Mouse (Mus musculus) myocyte (in vitro differentiated cells): ENCODE measurements around the gene Nes. TPM values are rescaled to one million over a fixed set of nuclear protein-coding genes. Genes with fewer than 3 reads are reported as not detected.

Source experiments
- H3K27me3 ChIP-seq: one replicate; pipeline ENCODE4 v1.6.1; 2011; ENCODE audit not compliant: control insufficient read depth, insufficient read depth, insufficient read length
- H3K36me3 ChIP-seq: one replicate; pipeline ENCODE4 v1.6.1; 2011; ENCODE audit not compliant: control insufficient read depth, insufficient read depth
- H3K4me2 ChIP-seq: one replicate; pipeline ENCODE4 v1.6.1; 2011; ENCODE audit warnings: low read depth, control low read depth
- H3K4me3 ChIP-seq: one replicate; pipeline ENCODE4 v1.5.1; 2011; ENCODE audit warnings: mild to moderate bottlenecking, control low read depth, moderate library complexity
- H3K79me2 ChIP-seq: one replicate; pipeline ENCODE4 v1.6.1; 2011; ENCODE audit not compliant: control insufficient read depth, insufficient read depth
- H3ac ChIP-seq: one replicate; pipeline ENCODE4 v1.6.1; 2011; ENCODE audit not compliant: control insufficient read depth, insufficient read length
- CEBPB ChIP-seq: IDR thresholded peaks from 2 replicates; pipeline ENCODE4 v1.6.1; 2011; ENCODE audit warnings: mild to moderate bottlenecking, moderate library complexity; ENCODE audit not compliant: poor library complexity, insufficient read depth, severe bottlenecking
- E2F4 ChIP-seq: IDR thresholded peaks from one replicate; pipeline ENCODE4 v1.6.1; 2011; ENCODE audit warnings: mild to moderate bottlenecking, control low read depth, moderate library complexity; ENCODE audit not compliant: insufficient read depth
- MAX ChIP-seq: IDR thresholded peaks from one replicate; pipeline ENCODE4 v1.6.1; 2011; ENCODE audit warnings: low read depth, mild to moderate bottlenecking, control low read depth
- MYOD1 ChIP-seq, 3 experiments: IDR thresholded peaks; one replicate each; pipeline ENCODE4 v1.6.1; 2011; ENCODE audit warnings: control low read depth in 2 of 3, low read depth in 2 of 3, mild to moderate bottlenecking in 2 of 3, moderate library complexity in 1 of 3; ENCODE audit not compliant: insufficient read length in 2 of 3, control insufficient read depth in 1 of 3
- MYOG ChIP-seq, 3 experiments: IDR thresholded peaks; one replicate each; pipeline ENCODE4 v1.6.1; 2011; ENCODE audit warnings: control low read depth in 2 of 3, low read depth in 2 of 3, mild to moderate bottlenecking in 2 of 3; ENCODE audit not compliant: insufficient read length in 2 of 3, control insufficient read depth in 1 of 3, insufficient read depth in 1 of 3
- POLR2A ChIP-seq: IDR thresholded peaks from one replicate; pipeline ENCODE4 v1.6.1; 2011; ENCODE audit warnings: low read depth, mild to moderate bottlenecking, control low read depth, moderate library complexity; ENCODE audit not compliant: insufficient read length
- POLR2AphosphoS2 ChIP-seq: IDR thresholded peaks from one replicate; pipeline ENCODE4 v1.6.1; 2011; ENCODE audit warnings: low read depth, control low read depth; ENCODE audit not compliant: insufficient read length
- REST ChIP-seq: IDR thresholded peaks from one replicate; pipeline ENCODE4 v1.6.1; 2011; ENCODE audit warnings: mild to moderate bottlenecking, control low read depth, moderate library complexity; ENCODE audit not compliant: insufficient read depth, insufficient read length
- SRF ChIP-seq: IDR thresholded peaks from one replicate; pipeline ENCODE4 v1.6.1; 2011; ENCODE audit warnings: low read depth; ENCODE audit not compliant: control insufficient read depth, insufficient read length
- TCF12 ChIP-seq: IDR thresholded peaks from one replicate; pipeline ENCODE4 v1.6.1; 2011; ENCODE audit warnings: mild to moderate bottlenecking, control low read depth; ENCODE audit not compliant: poor library complexity, insufficient read depth, severe bottlenecking
- TCF3 ChIP-seq: IDR thresholded peaks from one replicate; pipeline ENCODE4 v1.6.1; 2011; ENCODE audit warnings: low read depth, control low read depth; ENCODE audit not compliant: insufficient read length
- USF1 ChIP-seq: IDR thresholded peaks from one replicate; pipeline ENCODE4 v1.6.1; 2011; ENCODE audit warnings: low read depth, mild to moderate bottlenecking, control low read depth, moderate library complexity
- polyA plus RNA-seq: library from polyadenylated mRNA; unstranded; fragments of >200 nt; fragmentation: generic; extraction: Trizol; gene quantifications from one replicate; pipeline ENCODE4 v1.2.1, GENCODE M21; 2012; ENCODE audit warnings: missing spikeins

Gene Nes
- polyA plus RNA-seq: 268 TPM

DNA sequence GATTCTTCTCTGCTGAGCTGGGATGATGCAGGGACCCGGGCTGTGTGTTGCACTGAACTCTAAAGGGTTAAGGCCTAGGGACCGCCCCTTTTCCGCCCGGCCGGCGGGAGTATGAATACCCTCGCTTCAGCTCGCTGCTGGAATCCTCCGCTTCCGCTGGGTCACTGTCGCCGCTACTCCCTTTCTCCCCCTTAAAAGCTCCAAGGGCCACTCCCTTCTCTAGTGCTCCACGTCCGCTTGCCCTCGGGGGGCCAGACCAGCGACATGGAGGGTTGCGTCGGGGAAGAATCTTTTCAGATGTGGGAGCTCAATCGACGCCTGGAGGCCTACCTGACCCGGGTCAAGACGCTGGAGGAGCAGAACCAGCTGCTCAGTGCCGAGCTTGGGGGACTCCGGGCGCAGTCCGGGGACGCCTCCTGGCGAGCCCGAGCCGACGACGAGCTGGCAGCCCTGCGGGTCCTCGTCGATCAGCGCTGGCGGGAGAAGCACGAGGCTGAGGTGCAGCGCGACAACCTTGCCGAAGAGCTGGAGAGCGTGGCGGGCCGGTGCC, at the start of gene Nes:
TSS of gene Nes (plus strand) at position 140 of the 550 bp plus-strand sequence.
- Histone ChIP-seq H3K27me3 (no peaks in the 10 kb centered on the region), H3ac (peak within 1 kb of the TSS; percentile 98), H3K79me2 (peaks cover 46% of the 10 kb centered on the region), H3K4me3 (peak within 1 kb of the TSS; percentile 100), H3K36me3 (peaks cover 23% of the 10 kb centered on the region), H3K4me2 (peak within 1 kb of the TSS; percentile 93)
- TF ChIP-seq E2F4: peak; percentile 83
- TF ChIP-seq POLR2AphosphoS2: peak; percentile 96
- peak; percentile 84 for TF ChIP-seq POLR2A
- TF ChIP-seq TCF3: no peak
- TF ChIP-seq SRF: no peak
- no peak for TF ChIP-seq MAX
- peak in 1 of 3 experiments; percentile 50 for TF ChIP-seq MYOG (IDR thresholded peaks at IDR 0.05; ENCODE audit: control insufficient read depth in 1 of 3, insufficient read depth in 1 of 3, insufficient read length in 2 of 3, low read depth in 2 of 3)
- no peak for TF ChIP-seq TCF12
- no peak for TF ChIP-seq REST
- TF ChIP-seq MYOD1 (IDR thresholded peaks at IDR 0.05; ENCODE audit: control insufficient read depth in 1 of 3, insufficient read length in 2 of 3, low read depth in 2 of 3): peak in 1 of 3 experiments; percentile 28

GRCm38 (mm10) chr3:87924996-87925395, 45.9 kb upstream of the Nes start:
- H3ac ChIP-seq: no peak overlapping the region
- H3K4me2 ChIP-seq: no peak overlapping the region
- H3K79me2 ChIP-seq: peaks cover 28% of the 10 kb centered on the region
- no peaks in the 10 kb centered on the region for H3K27me3 ChIP-seq
- H3K36me3 ChIP-seq: peaks cover 40% of the 10 kb centered on the region
- no peak overlapping the region for H3K4me3 ChIP-seq
- TF ChIP-seq CEBPB (no peak), POLR2AphosphoS2 (peak; percentile 53)

DNA sequence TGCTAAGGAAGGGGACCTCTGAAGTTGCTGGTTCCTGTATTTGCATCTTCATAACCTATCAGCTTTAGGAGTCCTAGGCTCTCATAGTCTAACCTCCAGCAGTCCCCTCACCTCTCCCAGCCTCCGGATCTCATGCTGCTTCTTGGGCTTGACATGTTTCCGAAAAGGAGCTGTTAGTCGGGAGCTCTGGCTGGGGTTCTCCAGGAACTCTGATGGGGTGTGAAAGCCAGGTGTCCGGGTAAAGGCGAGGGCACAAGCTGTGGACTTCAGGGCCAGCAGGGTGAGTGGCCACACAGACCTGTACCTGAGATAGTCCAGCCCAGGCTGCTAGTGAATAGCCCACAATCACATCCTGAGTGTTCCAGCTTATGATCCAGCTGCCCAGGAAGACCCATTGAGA, 43.4 kb upstream of the Nes start:
- H3ac ChIP-seq: no peak overlapping the region
- H3K4me2 ChIP-seq: no peak overlapping the region
- H3K79me2 ChIP-seq: peaks cover 37% of the 10 kb centered on the region
- H3K27me3 ChIP-seq: no peaks in the 10 kb centered on the region
- TF ChIP-seq POLR2AphosphoS2 (peak; percentile 62), REST (no peak)
- peaks cover 43% of the 10 kb centered on the region for H3K36me3 ChIP-seq
- H3K4me3 ChIP-seq: no peak overlapping the region

GRCm38 (mm10) chr3:87929341-87930077, 41.4 kb upstream of the Nes start:
- H3K79me2 ChIP-seq: peaks cover 55% of the 10 kb centered on the region
- H3K27me3 ChIP-seq: no peaks in the 10 kb centered on the region
- peak overlapping the region; percentile 79 for H3ac ChIP-seq
- H3K36me3 ChIP-seq: peaks cover 28% of the 10 kb centered on the region
- H3K4me2 ChIP-seq: peak overlapping the region; percentile 100
- H3K4me3 ChIP-seq: peak overlapping the region; percentile 96
- no peak for TF ChIP-seq MAX
- no peak for TF ChIP-seq MYOG (IDR thresholded peaks at IDR 0.05; ENCODE audit: control insufficient read depth in 1 of 3, insufficient read depth in 1 of 3, insufficient read length in 2 of 3, low read depth in 2 of 3)
- TF ChIP-seq REST: no peak
- TF ChIP-seq TCF3: no peak
- no peak for TF ChIP-seq TCF12
- TF ChIP-seq CEBPB: no peak
- TF ChIP-seq USF1: no peak
- no peak for TF ChIP-seq SRF
- no peak for TF ChIP-seq MYOD1 (IDR thresholded peaks at IDR 0.05; ENCODE audit: control insufficient read depth in 1 of 3, insufficient read length in 2 of 3, low read depth in 2 of 3)
- TF ChIP-seq E2F4: no peak

DNA sequence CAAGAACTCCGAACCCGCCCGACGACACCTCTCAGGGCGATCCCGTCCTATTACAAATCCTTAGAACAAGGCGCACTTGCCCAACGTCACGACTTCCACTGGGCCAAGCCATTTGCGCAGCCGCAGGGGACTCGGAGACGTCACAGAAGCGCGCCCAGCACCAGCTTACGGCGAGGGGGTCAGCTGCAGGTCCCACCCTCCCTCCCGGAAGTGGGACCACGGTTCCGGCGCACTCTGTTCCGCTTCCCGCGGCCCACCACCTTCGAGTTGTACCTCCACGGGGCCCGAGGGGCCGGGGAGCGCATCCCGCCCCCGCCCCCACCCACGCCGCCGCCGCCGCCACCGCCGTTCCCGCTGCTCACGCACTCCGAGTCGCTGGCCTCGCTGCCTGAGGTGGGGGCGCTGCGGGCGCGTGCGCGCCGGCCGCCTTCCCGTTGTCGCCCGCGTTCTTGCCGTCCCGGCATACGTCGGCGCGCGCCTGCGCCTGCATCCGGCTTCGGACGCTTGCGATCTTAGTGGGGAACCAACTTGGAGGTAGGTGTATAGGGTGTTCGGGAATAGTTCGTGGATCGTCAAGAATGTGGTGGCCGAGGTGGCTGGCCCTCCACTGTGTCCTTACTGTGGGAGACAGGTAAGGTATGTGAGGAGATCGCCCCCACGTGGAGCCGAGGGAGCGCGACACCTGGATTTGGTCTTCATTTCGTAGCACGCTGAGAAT, 40.6 kb upstream of the Nes start, which contains the start of the genes Isg20l2 and Rrnad1:
TSS of gene Isg20l2 (plus strand) at position 237 of the 718 bp plus-strand sequence.
TSS of gene Rrnad1 (minus strand) at position 640 of the 718 bp plus-strand sequence.
- H3K4me2 ChIP-seq: peak within 1 kb of the TSS; percentile 100
- H3K4me3 ChIP-seq: peak within 1 kb of the TSS; percentile 96
- peaks cover 55% of the 10 kb centered on the region for H3K79me2 ChIP-seq
- peaks cover 25% of the 10 kb centered on the region for H3K36me3 ChIP-seq
- no peaks in the 10 kb centered on the region for H3K27me3 ChIP-seq
- H3ac ChIP-seq: peak within 1 kb of the TSS; percentile 79
- TF ChIP-seq MYOD1 (IDR thresholded peaks at IDR 0.05; ENCODE audit: control insufficient read depth in 1 of 3, insufficient read length in 2 of 3, low read depth in 2 of 3): peak in 1 of 3 experiments; percentile 13
- TF ChIP-seq SRF: peak; percentile 89
- peak; percentile 93 for TF ChIP-seq POLR2AphosphoS2
- peak; percentile 79 for TF ChIP-seq POLR2A
- TF ChIP-seq USF1: no peak
- peak in 2 of 3 experiments; percentile 53 to 64 for TF ChIP-seq MYOG (IDR thresholded peaks at IDR 0.05; ENCODE audit: control insufficient read depth in 1 of 3, insufficient read depth in 1 of 3, insufficient read length in 2 of 3, low read depth in 2 of 3)
